Mouse (Mus musculus) C2C12 (cell line): ENCODE measurements at regions not wholly inside any gene's neighbourhood (a gene's known extent, or its start where the extent isn't known, plus 50 kb on each side); places are given as distances from the start of the nearest gene placed in this dataset.

Experiments
- CEBPB ChIP-seq: IDR thresholded peaks from one replicate; pipeline ENCODE4 v1.6.1; 2011; ENCODE audit warnings: low read depth, mild to moderate bottlenecking, control low read depth, moderate library complexity
- CTCF ChIP-seq: IDR thresholded peaks from one replicate; pipeline ENCODE4 v1.5.1; 2011; ENCODE audit not compliant: control insufficient read depth, insufficient read depth, insufficient read length
- MAX ChIP-seq: IDR thresholded peaks from one replicate; pipeline ENCODE4 v1.6.1; 2011; ENCODE audit warnings: mild to moderate bottlenecking, control low read depth
- MYOD1 ChIP-seq: IDR thresholded peaks from one replicate; pipeline ENCODE4 v1.6.1; 2011; ENCODE audit warnings: low read depth; ENCODE audit not compliant: control insufficient read depth, insufficient read length
- MYOG ChIP-seq: IDR thresholded peaks from one replicate; pipeline ENCODE4 v1.6.1; 2011; ENCODE audit not compliant: control insufficient read depth, insufficient read length; ENCODE audit errors: extremely low read depth
- USF1 ChIP-seq: IDR thresholded peaks from one replicate; pipeline ENCODE4 v1.6.1; 2011; ENCODE audit warnings: low read depth, mild to moderate bottlenecking, control low read depth, moderate library complexity

GRCm38 (mm10) chr3:38282891-38283290 is 201.8 kb downstream of the Ankrd50 start:
- TF ChIP-seq CTCF (no peak), USF1 (no peak), MYOD1 (no peak), CEBPB (no peak), MAX (no peak), MYOG (no peak)
